Mouse (Mus musculus) mouse trophoblast stem cell (cell line): ENCODE measurements around the gene Skil.

Experiments
- in situ Hi-C, 2 experiments: fragments of 300-500 bp; cut with MseI, MboI; formaldehyde crosslinking; loops; 2 replicates in 1 of 2; 3 replicates in 1 of 2; pipeline ENCODE4 v1.15.1; 2025

Skil gene

DNA sequence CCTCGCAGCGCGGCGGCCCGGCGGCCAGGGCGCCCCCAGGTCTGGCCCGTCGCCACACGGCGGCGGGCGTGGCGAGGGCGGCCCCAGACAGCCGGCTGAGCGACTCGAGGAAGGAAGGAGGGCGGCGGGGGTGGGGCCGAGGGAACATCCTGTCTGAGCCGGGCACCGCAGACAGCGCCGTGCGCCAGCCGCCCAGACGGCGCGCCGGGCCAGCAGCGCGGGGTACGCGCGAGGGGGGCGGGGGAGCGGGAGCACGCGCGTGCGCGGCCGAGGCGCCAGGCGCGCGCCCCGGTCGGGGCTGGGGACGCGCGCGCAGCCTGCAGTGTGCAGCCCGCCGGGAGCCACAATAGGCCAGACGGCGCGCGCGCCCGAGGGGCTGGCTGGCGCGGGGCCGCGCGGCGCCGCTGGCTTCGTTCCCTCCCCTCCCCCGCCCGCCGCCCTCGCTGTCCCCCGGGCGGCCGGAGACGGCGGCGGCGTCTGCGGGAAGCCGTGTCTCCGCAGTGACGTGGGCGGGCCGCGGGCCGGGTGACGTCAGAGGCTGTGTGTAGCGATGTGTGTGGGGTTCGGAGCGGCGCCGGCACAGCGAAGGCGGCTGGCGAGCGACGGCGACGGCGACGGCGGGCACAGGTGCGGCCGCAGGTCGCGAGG, at the start of gene Skil:
Skil (plus strand) TSS at position 528 of the 648 bp plus-strand sequence.
- in situ Hi-C loops = no loop called here

DNA sequence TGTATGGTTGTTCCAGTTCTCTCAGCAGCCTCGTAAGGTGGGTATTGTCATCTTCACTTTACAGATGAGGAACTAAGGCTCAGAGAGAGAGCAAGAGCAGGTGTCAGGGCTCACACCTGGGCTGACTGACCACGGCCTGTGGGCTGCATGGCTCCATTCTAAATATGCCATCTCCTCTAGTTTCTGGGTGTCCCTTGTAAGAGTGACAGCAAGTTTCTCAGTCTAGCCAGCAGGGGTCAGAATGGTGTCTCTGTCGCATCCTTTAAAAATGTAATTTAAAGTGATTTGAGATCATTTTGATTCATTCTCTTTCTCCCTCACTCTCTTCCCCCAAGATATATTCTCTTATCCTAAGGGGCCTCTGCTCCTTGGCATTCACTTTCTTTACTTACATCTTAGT, 47.6 kb upstream of the Skil start:
- in situ Hi-C loops = no loop called here

DNA sequence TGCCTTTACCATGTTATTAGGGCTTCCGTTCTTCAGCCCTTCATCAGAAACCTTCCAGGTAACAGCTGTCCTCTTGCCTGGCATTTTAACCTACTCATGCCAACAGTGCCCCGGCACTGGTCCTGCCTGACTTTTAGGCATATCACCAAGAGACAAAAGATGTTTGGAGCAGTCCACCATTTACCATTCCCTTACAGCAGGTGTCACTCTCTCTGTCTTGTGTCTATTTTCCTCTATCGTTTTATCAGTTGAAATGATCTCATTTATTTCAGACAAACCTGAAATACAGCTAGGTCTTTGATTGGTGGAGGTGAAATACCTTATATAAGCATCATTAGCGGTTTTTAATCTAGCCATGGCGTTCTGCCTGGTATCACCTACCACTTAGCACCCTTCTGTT, 45.8 kb upstream of the Skil start:
- in situ Hi-C loops = no loop called here

DNA sequence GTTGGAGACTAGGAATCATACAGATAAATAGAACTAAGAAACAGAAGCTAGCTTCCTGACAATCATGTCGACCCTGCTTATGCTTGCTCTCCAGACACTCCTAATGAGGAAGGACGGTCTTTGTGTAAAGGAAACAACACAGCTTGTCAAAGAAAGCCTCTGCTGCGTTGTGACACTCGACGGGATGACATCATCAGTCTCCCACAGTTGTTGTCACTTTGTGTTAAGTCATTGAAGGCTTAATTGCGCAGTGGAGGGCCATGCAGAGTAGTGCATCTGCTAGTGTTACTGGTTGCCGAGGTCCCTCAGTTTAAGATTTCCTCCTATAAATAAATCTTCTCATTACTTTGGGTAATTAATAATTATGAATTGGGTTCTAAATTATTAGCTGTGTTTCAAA, 44.5 kb upstream of the Skil start:
- in situ Hi-C loops = no loop called here

DNA sequence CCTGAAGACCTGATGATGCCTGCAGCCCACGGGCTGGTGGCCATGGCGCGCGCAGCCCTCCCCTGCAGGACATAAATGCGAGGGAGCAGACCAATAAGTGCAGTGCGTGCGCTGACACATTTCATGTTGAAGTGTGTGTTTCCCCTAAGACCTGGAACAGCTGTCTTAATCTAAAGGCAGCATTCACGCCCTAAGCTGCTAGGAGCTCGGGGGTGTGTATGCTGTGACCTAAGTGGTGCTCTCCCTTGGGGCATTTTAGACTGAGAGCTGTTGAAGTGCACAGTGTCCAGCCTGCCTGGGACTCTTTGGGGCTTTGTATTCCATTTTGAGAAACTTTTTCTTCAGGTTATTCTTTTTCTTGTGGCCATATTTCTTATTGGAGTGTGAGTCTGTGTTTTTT, 43.1 kb upstream of the Skil start:
- in situ Hi-C loops = no loop called here

DNA sequence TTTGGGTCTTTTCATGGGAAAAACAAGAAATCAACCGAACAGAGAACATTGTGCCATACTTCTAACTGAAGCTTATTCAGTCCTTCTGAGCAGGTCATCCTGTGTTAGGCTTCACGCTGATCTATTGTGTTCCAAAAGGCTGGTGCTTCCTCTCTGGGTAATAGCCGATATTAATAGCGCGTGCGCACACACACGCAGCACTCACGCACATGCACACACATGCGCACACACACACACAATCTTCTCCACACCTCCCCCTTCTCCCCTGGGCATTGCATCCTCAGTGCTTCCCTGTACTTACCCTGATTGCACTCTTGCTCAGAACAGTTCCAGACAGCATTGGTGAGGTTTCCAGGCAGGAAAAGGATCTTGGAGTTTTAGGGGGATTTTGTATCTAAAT, 41.7 kb upstream of the Skil start:
- in situ Hi-C loops = no loop called here

DNA sequence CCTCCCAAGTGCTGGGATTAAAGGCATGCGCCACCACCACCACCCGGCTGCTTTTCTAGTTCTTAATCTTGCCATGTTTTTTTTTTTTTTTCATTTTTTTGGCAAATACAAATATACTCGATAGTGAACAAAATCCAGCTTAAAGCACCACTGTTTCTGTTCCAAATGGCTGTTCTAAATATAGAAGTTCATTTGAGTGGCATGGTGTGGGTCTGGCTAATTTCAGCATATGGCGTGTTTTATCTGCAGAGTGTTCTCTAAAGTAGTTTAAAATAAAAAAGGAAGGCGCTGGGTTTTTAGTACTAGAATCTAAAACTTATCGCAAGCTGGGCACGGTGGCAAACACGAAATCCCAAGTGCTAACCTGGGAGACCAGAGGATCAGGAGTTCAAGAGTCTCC, 40.0 kb upstream of the Skil start:
- in situ Hi-C loops = loop anchor here (5.0 kb wide), 1 partner anchor 82 kb away; no protein-coding TSS in a partner anchor

DNA sequence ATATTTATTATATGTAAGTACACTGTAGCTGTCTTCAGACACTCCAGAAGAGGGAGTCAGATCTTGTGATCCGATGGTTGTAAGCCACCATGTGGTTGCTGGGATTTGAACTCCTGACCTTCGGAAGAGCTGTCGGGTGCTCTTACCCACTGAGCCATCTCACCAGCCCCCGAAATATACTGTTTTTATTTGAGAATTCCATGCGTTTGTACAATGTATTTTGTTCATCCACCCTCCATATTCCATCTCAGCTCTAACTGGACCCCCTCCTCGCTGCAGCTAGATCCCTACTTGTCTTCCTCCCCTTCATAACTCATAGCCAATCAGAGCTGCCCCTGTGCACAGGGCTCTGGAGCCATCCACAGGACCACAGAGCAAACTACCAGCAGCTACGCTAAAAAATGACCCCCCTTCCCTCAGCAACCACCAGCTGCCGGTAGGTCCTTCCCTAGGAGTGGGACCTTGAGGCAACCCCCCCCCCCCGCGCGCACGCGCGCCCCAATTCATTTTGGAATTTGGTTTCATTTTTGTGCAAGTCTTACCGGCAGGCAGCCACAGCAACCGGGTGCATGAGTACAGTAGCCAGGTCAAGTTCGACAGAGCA, 38.7 kb upstream of the Skil start:
- in situ Hi-C loops = loop anchor here (5.0 kb wide), 1 partner anchor 81 kb away; no protein-coding TSS in a partner anchor

DNA sequence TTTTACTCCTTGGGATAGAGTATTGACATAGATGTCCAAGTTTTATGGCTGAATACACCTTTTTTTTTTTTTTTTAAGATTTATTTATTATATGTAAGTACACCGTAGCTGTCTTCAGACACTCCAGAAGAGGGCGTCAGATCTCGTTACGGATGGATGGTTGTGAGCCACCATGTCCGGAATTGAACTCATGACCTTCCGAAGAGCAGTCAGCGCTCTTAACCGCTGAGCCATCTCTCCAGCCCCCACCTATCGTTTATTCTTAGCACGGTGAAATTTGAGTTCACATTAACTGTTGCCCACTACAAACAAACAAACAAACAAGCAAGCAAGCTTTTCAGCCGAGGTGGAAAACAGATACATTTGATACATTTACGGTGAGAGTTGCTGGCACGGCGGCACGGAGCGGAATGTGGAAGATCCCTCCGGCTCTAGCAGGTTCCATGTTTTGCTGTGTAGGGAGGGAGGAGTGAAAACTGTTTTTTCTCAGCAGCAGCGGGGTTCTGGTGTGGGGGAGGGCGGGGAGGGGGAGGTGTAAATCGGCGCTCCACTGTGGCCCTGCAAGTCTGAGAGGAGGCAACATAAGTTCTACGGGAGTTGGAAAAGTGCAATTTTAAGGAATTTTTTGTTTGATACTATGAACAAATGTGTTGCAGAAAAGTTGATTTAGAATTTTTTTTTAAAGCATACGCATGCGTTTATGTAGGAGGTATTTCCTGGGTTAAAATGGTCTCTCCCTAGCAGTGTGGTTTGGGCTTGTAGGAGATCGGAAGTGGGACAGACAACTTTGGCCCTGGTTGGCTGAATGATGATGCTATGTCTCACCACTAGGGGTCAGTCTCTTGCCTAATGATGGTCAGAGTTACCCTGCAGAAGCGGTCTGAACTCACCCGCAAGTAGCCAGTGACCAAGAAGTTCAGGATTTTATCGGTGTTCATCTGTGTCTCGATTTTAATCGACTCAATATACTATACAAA, 37.9 kb upstream of the Skil start:
- in situ Hi-C loops = loop anchor here (5.0 kb wide), 1 partner anchor 80 kb away; no protein-coding TSS in a partner anchor

DNA sequence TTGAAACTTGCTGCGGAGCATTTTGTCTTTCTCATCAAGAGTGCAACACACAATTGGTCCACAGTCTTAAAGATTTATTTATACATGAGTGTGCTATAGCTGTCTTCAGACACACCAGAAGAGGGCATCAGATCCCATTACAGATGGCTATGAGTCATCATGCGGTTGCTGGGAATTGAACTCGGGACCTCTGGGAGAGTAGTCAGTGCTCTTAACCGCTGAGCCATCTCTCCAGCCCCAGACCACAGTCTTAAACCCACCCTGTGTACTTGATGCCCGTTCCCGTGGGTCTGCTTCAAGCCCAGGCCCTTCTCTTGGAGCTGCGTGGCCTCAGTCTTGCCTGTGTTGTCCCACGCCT, 34.1 kb upstream of the Skil start:
- in situ Hi-C loops = no loop called here

DNA sequence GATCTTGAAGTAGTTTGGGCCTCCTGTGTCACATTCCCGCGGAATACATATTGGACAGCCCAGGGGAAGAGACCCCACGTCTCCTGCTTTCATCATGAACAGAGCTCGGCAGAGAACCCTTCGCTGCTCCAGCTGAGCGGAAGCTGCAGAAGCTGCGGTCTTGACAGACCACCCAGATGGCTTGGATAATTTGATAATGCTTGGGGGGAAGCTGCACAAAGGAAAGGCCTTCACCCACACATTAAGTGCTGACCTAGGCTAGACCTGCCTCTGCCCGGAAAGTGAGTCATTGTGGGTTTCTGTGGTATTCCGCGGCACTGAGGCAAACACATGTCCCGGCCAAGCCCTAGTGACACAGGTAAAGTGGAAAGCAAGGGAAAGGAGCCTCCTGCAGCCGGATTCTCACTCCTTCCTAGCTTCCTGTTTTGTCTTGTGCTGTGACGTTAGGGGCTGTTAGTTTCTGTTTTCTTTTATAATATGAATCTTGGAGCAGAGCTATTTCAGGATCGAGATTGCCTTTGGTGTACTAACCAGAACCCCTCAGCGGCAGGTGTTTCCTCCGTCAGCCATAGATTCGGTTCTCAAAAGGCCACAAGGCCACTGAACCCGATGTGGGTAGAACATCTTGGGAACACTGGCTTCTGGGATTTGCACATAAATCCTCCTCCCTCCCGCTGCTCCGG, 33.6 kb upstream of the Skil start:
- in situ Hi-C loops = no loop called here

DNA sequence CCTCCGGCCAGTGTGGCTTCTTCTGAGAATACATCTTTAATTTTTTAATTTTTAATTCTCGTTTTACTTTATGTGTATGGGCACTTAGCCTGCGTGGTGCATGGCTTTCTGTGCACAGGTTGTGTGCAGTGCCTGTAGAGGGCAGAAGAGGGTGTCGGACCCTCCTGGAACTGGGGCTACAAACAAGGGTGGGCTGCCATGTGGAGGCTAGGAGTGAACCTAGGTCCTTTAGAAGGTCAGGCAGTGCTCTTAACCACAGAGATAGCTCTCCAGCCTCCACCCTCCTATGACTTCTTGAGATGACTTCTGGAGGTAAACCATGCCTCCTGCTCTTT, 33.1 kb upstream of the Skil start:
- in situ Hi-C loops = no loop called here

DNA sequence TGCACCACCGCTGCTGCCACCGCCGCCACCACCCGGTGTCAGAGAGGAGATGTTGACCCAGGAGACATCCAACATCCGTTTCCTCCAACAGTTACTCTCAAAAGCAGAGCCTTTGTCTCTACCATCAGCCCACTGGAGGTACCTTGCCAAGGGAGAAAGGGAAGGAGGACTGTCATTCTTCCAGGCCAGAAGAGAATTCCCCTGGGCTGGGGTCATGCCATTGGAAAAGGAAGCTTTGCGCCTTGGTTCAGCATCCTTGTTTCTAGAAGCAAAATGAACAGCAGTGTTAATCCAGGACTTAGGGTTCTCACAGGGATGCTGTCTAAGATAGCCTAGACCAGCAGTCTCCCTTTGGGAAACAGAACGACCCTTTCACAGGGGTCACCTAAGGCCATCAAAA, 32.5 kb upstream of the Skil start:
- in situ Hi-C loops = no loop called here

DNA sequence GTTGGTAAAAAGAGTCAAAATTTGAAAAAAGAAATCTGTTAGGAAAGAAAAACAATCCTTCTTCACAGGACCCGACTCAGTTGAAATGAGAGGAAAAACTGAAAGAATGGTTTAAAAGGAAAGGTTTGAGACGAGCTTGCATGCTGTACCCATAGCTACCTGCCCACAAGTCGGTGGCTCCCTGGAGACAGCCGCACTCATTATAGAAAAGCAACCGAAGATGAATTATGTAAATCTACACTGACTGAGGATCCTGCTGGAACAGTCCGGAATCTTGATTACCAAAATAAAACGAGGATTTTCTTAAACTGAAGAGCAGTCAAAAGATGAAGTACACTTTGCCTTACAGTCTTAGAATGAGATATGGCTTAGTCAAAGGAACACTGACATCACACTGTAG, 26.4 kb upstream of the Skil start:
- in situ Hi-C loops = no loop called here

DNA sequence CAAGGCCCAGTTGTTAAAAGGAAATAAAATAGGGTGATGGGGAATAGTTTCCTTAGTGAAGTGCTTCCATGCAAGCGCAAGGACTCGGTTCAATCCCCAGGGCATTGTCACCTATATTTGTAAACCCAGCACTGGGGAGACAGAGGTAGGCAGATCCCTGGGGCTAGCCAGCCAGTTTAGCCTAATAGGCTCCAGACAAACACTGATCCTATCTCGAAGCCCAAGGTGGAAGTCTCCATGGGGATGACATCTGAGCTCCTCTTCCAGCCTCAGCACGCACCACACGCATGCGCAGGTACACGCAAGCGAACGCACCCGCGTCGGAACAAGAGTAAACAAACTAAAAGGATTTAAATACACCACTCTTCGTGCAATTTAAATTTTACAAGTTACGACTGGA, 23.1 kb upstream of the Skil start:
- in situ Hi-C loops = no loop called here

DNA sequence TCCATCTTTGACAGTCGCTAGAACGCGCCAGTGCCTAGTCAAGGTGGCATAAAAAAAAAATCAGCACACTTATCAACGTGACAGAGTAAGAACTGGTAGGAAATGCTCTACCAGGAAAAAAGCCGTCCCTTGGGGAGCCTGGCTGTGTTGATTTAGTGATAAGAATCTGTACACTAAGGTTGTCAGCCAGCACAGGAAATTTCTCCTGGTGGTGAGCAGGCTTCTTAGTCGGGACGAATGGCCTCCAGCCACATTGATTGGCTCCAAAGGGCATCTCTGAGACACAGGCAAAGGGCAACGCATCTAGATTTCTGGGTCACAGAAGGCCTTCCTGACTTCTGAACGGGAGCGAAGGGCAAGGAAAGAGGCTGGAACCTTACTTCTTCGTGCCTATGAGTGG, 19.1 kb upstream of the Skil start:
- in situ Hi-C loops = no loop called here

DNA sequence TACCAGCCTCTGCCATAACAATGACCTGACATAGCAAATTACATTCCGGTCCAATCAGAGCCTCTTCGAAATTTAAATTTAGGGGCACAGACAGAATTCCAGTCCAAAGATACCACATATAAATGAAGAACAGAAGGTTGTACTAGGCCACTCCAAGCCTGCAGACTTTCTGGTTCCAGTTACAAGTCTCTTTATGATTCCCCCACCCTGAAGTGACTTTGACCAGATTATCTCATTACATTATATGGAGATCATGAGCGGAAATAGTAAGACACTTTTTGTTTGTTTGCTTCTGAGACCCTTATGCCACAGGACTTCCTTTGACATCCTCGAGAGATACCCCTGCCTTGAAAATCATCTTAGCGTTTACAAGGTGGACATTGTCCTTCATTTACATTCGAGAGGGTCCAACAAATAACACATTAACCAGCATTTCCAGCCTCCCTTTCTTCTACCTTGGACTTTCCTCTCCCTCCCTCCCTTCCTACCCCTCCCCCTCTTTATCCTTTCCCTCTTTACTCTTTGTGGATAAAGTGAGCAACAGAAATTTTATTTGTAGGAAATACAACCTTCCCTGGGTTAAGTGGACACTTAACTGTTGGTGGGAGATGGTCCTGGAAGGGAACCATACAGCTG, 17.7 kb upstream of the Skil start:
- in situ Hi-C loops = no loop called here

DNA sequence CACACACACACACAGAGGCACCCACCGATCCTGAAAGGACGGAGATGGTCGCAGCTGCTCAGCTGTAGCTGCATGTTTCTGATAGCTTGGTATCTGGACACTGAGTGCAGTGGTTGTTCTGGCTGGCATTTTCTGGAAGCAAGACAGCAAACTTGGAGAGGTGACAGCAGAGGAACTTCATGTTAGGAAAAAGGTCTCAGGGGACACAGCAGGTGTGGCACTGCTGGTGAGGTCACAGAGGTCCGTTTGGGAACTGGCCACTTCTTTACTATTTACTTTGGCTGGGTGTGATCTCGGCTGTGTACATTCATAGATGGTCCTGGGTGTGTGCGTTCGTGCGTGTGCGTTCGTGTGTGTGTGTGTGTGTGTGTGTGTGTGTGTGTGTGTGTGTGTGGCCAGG, 15.4 kb upstream of the Skil start:
- in situ Hi-C loops = no loop called here

DNA sequence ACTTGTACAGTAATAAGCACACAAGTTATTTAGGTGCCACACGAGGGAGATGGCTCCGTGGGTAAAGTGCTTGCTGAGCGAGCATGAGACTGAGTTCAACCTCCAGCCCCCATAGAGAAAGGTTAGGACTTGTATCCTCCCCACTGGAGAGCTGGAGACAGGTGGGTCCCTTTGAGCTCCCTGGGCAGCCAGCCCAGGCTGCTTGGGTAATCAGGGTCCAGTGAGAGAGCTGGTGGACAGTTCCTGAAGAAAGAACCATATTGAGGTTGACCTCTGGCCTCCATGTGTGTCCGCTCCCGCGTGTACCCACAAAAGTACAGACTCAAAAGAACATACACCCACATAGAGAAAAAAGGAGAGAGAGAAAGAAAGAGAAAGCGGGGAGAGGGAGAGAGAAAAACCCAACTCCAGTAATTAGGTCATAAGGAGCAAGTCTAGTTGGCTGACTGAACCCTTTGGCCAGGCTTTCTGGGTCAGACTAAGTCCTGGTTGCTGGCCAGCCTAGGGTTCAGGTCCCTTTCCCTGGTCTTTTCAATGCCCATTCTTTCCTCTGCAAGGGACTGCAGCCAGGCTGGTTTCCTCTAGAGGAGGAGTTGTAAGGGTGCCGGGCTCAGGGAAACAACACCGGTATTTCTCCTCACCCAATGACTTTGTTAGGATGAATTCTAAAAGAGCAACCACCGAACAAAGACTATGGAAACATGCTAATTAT, 13.9 kb upstream of the Skil start:
- in situ Hi-C loops = no loop called here

DNA sequence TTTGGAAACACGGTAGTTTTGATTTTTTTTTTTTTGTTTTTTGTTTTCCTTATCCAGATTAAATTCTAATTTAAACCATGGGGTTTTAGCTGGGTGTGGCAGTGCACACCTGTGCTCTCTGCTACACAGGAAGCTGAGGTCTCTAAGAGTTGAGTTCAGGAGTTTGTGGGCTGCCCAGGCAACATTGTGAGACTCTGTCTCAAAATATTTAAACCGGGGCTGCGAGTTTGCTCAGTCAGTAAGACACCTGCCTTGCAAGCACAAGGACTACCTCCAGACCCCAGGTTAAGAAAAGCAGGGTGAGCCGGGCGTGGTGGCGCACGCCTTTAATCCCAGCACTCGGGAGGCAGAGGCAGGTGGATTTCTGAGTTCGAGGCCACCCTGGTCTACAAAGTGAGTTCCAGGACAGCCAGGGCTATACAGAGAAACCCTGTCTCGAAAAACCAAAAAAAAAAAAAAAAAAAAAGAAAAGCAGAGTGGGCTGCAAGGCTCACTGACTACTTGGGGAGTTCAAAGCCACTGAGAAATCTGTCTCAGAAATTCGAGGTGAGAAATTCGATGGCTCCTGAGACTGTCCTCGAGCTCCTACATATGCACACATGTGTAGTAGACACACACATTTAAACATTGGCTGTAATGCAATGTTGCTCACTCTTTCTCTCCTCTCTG, 11.9 kb upstream of the Skil start:
- in situ Hi-C loops = no loop called here
